Mouse (Mus musculus) liver, adult 2 months (tissue): ENCODE measurements at regions not wholly inside any gene's neighbourhood (a gene's known extent, or its start where the extent isn't known, plus 50 kb on each side); places are given as distances from the start of the nearest gene placed in this dataset.

ENCODE experiments used
- CTCF ChIP-seq: fragments of 200-500 bp; IDR thresholded peaks from 2 replicates; pipeline ENCODE4 v1.5.1; 2011; ENCODE audit warnings: low read depth, low read length, control low read depth
- POLR2A ChIP-seq: fragments of 200-500 bp; IDR thresholded peaks from 2 replicates; pipeline ENCODE4 v1.6.1; 2011; ENCODE audit warnings: low read length, control low read depth; ENCODE audit not compliant: insufficient read depth; ENCODE audit errors: extremely low read depth

DNA sequence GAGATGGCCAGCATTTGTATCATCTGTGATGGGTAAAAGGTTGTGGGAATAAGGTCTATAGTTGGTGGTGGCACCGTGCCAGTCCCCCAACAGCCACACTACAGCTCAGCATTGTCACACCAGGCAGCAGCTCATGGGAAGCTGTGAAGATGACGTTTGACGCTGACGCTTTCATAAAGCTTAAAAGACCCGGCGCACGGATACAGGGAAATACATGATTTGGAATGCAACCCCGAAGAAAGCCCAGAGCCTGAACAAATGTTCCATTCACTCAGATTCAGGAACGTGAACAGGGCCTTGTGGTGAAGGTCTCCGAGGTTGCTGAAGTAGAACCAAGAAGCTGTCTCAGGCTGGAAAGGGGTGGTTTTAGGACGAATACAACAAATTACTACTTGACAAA, 82.4 kb upstream of the Exoc4 start:
- TF ChIP-seq CTCF (no peak), POLR2A (no peak)
